19 mouse cellular contexts compared by ENCODE assay signal in genomic region chr11:90122709-90123108, GRCm38 (mm10).
A peak's percentile ranks its signal among the peaks of the same experiment; 100 is the strongest.
DNase-seq lines count a peak whose midpoint lies in the region; ATAC-seq and TF ChIP-seq lines count a peak whose summit lies in the region.
"Had no signal": no experiment of that assay in that cellular context is flagged by ENCODE, and none has a peak within 500 bp of the region (broad histone marks: within the 10 kb centered on the region; RNA-seq: fewer than 3 reads in every experiment).

No protein-coding gene starts in this region.

- 67% methylated on average over 3 of the region's 3 CpGs for WGBS in embryonic facial prominence, embryonic 14.5 days
- 75% methylated on average over 3 of the region's 3 CpGs for WGBS in embryonic facial prominence, embryonic 10.5 days
- 50% methylated on average over 3 of the region's 3 CpGs for WGBS in lung, embryonic 15.5 days
- WGBS in lung, adult 2 months = 68% methylated on average over 3 of the region's 3 CpGs
- WGBS in stomach, embryonic 15.5 days = 58% methylated on average over 3 of the region's 3 CpGs
- WGBS in liver, embryonic 11.5 days = 75% methylated on average over 3 of the region's 3 CpGs

- H3K36me3 ChIP-seq in embryonic facial prominence, embryonic 14.5 days (ENCODE audit: control insufficient read depth, insufficient read depth, low read length) = no peaks in the 10 kb centered on the region
- H3K36me3 ChIP-seq in embryonic facial prominence, embryonic 10.5 days (replicated peaks) = no peaks in the 10 kb centered on the region
- no peaks in the 10 kb centered on the region for H3K36me3 ChIP-seq in lung, embryonic 15.5 days
- H3K36me3 ChIP-seq in stomach, embryonic 15.5 days = no peaks in the 10 kb centered on the region
- no peaks in the 10 kb centered on the region for H3K36me3 ChIP-seq in liver, embryonic 11.5 days (ENCODE audit: control insufficient read depth, insufficient read depth, low read length)

- TF ChIP-seq CTCF in lung, adult 2 months (IDR thresholded peaks at IDR 0.05; ENCODE audit: insufficient read depth, low read length) = no peak

- H3K4me2 ChIP-seq in embryonic facial prominence, embryonic 14.5 days (ENCODE audit: low read depth, low read length) = no peak overlapping the region
- H3K4me2 ChIP-seq in lung, embryonic 15.5 days = no peak overlapping the region
- no peak overlapping the region for H3K4me2 ChIP-seq in stomach, embryonic 15.5 days
- no peak overlapping the region for H3K4me2 ChIP-seq in liver, embryonic 11.5 days

- H3K27ac ChIP-seq in embryonic facial prominence, embryonic 14.5 days (replicated peaks; ENCODE audit: low read depth, low read length) = no peak overlapping the region
- H3K27ac ChIP-seq in embryonic facial prominence, embryonic 10.5 days (replicated peaks) = no peak overlapping the region
- peak overlapping the region; percentile 79 for H3K27ac ChIP-seq in lung, embryonic 15.5 days
- H3K27ac ChIP-seq in stomach, embryonic 15.5 days = peak overlapping the region; percentile 49; the same call in 1 of the 2 replicates
- no peak overlapping the region for H3K27ac ChIP-seq in liver, embryonic 11.5 days (ENCODE audit: low read depth, low read length)
- H3K27ac ChIP-seq: heart, adult 2 months had no signal

- no peak overlapping the region for H3K9ac ChIP-seq in embryonic facial prominence, embryonic 14.5 days (ENCODE audit: low read depth, low read length)
- no peak overlapping the region for H3K9ac ChIP-seq in lung, embryonic 15.5 days
- no peak overlapping the region for H3K9ac ChIP-seq in stomach, embryonic 15.5 days
- no peak overlapping the region for H3K9ac ChIP-seq in liver, embryonic 11.5 days (ENCODE audit: low read depth, low read length)

- no peaks in the 10 kb centered on the region for H3K27me3 ChIP-seq in embryonic facial prominence, embryonic 14.5 days (replicated peaks; ENCODE audit: control insufficient read depth, insufficient read depth, low read length)
- H3K27me3 ChIP-seq in embryonic facial prominence, embryonic 10.5 days (replicated peaks; ENCODE audit: low read depth, poor library complexity, severe bottlenecking) = no peaks in the 10 kb centered on the region
- no peaks in the 10 kb centered on the region for H3K27me3 ChIP-seq in lung, embryonic 15.5 days
- H3K27me3 ChIP-seq in stomach, embryonic 15.5 days (replicated peaks) = no peaks in the 10 kb centered on the region
- H3K27me3 ChIP-seq in liver, embryonic 11.5 days (replicated peaks; ENCODE audit: control insufficient read depth, insufficient read depth, low read length) = no peaks in the 10 kb centered on the region

- peak; percentile 24 for DNase-seq in embryonic facial prominence, embryonic 14.5 days (ENCODE audit: low spot score)
- no peak for DNase-seq in embryonic facial prominence, embryonic 10.5 days (ENCODE audit: low spot score)
- DNase-seq in lung, adult 2 months = no peak
- peak; percentile 15 for DNase-seq in ZHBTc4 (ENCODE audit: low read depth, low spot score)
- no peak for DNase-seq in liver, embryonic 11.5 days (ENCODE audit: low spot score)
- DNase-seq in adrenal gland, adult 2 months = no peak
- DNase-seq: adrenal gland, postnatal 25 days; cerebellum, adult 11 months; cerebellum, postnatal 25 days; embryo, embryonic 11 days; heart, adult 2 months; heart, postnatal 4 days; kidney, adult 18-20 months; kidney, postnatal 14 days; thymus, postnatal 14 days had no signal

- 0 out of 2 replicates have a peak, but pooled peaks cover 8% of the 10 kb centered on the region for H3K4me1 ChIP-seq in embryonic facial prominence, embryonic 14.5 days (ENCODE audit: control insufficient read depth, insufficient read depth, low read length)
- H3K4me1 ChIP-seq in embryonic facial prominence, embryonic 10.5 days = peaks cover 7% of the 10 kb centered on the region
- H3K4me1 ChIP-seq in lung, embryonic 15.5 days = peaks cover 29% of the 10 kb centered on the region
- H3K4me1 ChIP-seq in lung, adult 2 months (ENCODE audit: control insufficient read depth, insufficient read depth, low read length) = peaks cover 18% of the 10 kb centered on the region
- H3K4me1 ChIP-seq in stomach, embryonic 15.5 days = no peaks in the 10 kb centered on the region
- H3K4me1 ChIP-seq in liver, embryonic 11.5 days (replicated peaks; ENCODE audit: control insufficient read depth, insufficient read depth, low read length) = no peaks in the 10 kb centered on the region

- TF ChIP-seq POLR2A in lung, adult 2 months (IDR thresholded peaks at IDR 0.05; ENCODE audit: borderline replicate concordance, extremely low read depth, low read depth, low read length) = no peak

- no peak overlapping the region for H3K4me3 ChIP-seq in embryonic facial prominence, embryonic 14.5 days (ENCODE audit: low read depth, low read length)
- no peak overlapping the region for H3K4me3 ChIP-seq in embryonic facial prominence, embryonic 10.5 days
- no peak overlapping the region for H3K4me3 ChIP-seq in lung, embryonic 15.5 days
- no peak overlapping the region for H3K4me3 ChIP-seq in lung, adult 2 months (replicated peaks; ENCODE audit: extremely low read depth, low read depth, low read length)
- no peak overlapping the region for H3K4me3 ChIP-seq in stomach, embryonic 15.5 days (replicated peaks)
- no peak overlapping the region for H3K4me3 ChIP-seq in liver, embryonic 11.5 days (ENCODE audit: low read depth, low read length)
- H3K4me3 ChIP-seq: heart, adult 2 months had no signal

- no peak for ATAC-seq in embryonic facial prominence, embryonic 14.5 days (ENCODE audit: low read depth)
- peak; percentile 68; the same call in 1 of the 2 replicates for ATAC-seq in lung, embryonic 15.5 days (ENCODE audit: borderline replicate concordance, extremely low read depth, low FRiP score, low TSS enrichment)
- no peak for ATAC-seq in stomach, embryonic 15.5 days (ENCODE audit: insufficient read depth, low FRiP score, low read depth)
- no peak for ATAC-seq in liver, embryonic 11.5 days (replicated peaks; ENCODE audit: low FRiP score)
- ATAC-seq: hindbrain, embryonic 16.5 days; Patski had no signal

- H3K9me3 ChIP-seq in embryonic facial prominence, embryonic 14.5 days (ENCODE audit: control insufficient read depth, low read length) = no peaks in the 10 kb centered on the region
- H3K9me3 ChIP-seq in embryonic facial prominence, embryonic 10.5 days = no peaks in the 10 kb centered on the region
- H3K9me3 ChIP-seq in lung, embryonic 15.5 days = no peaks in the 10 kb centered on the region
- H3K9me3 ChIP-seq in stomach, embryonic 15.5 days = no peaks in the 10 kb centered on the region
- H3K9me3 ChIP-seq in liver, embryonic 11.5 days (ENCODE audit: control insufficient read depth, low read length) = no peaks in the 10 kb centered on the region

Comparison
In these comparisons a context has a peak if more than half of its experiments do, and no peak if none do; other contexts are left out.
1. DNase-seq: peak in embryonic facial prominence, embryonic 14.5 days (single experiment) and ZHBTc4 (single experiment); none in embryonic facial prominence, embryonic 10.5 days (single experiment), lung, adult 2 months (single experiment), liver, embryonic 11.5 days (single experiment) and adrenal gland, adult 2 months (single experiment).
2. H3K27ac ChIP-seq: peak in lung, embryonic 15.5 days (single experiment) and stomach, embryonic 15.5 days (single experiment); none in embryonic facial prominence, embryonic 14.5 days (single experiment), embryonic facial prominence, embryonic 10.5 days (single experiment) and liver, embryonic 11.5 days (single experiment).